Mouse (Mus musculus) lung, adult 2 months (tissue): ENCODE results near the gene Defb45. TPM values are rescaled to one million over a fixed set of nuclear protein-coding genes. Genes with fewer than 3 reads are reported as not detected.

ENCODE experiments used
- DNase-seq: peaks from one replicate; pipeline ENCODE4 v3.0.0; 2022
- H3K4me1 ChIP-seq: fragments of 200-500 bp; 2 replicates; pipeline ENCODE4 v1.6.1; 2011; ENCODE audit warnings: low read length; ENCODE audit not compliant: control insufficient read depth, insufficient read depth
- H3K4me3 ChIP-seq: fragments of 200-500 bp; replicated peaks from 2 replicates; pipeline ENCODE3; 2011; ENCODE audit warnings: low read depth, mild to moderate bottlenecking, control low read depth, low read length; ENCODE audit errors: extremely low read depth
- CTCF ChIP-seq: fragments of 200-500 bp; IDR thresholded peaks from 2 replicates; pipeline ENCODE4 v1.5.1; 2011; ENCODE audit warnings: mild to moderate bottlenecking, low read length, control low read depth; ENCODE audit not compliant: insufficient read depth
- POLR2A ChIP-seq: fragments of 200-500 bp; IDR thresholded peaks from 2 replicates; pipeline ENCODE4 v1.6.1; 2011; ENCODE audit warnings: low read depth, mild to moderate bottlenecking, control low read depth, low read length, borderline replicate concordance; ENCODE audit errors: extremely low read depth
- WGBS: fragments of 180-500 bp; shearing (Covaris S2); methylation state at CpG from one replicate; pipeline ENCODE4 v1.1.7; 2018; 5-methylcytosine and 5-hydroxymethylcytosine counted together
- polyA plus RNA-seq: library from polyadenylated mRNA; depleted of rRNA; stranded (reverse); fragments of >200 nt; gene quantifications from 2 replicates; pipeline ENCODE4 v1.2.3, GENCODE M21; 2012

Defb45 gene
- polyA plus RNA-seq, 1 experiment: not detected

GRCm38 (mm10) chr2:152628066-152628465 is 28.9 kb upstream of the Defb45 start:
- DNase-seq: no peak
- peak overlapping the region; percentile 26 for H3K4me3 ChIP-seq
- WGBS: 42% methylated on average over 17 of the region's 17 CpGs

DNA sequence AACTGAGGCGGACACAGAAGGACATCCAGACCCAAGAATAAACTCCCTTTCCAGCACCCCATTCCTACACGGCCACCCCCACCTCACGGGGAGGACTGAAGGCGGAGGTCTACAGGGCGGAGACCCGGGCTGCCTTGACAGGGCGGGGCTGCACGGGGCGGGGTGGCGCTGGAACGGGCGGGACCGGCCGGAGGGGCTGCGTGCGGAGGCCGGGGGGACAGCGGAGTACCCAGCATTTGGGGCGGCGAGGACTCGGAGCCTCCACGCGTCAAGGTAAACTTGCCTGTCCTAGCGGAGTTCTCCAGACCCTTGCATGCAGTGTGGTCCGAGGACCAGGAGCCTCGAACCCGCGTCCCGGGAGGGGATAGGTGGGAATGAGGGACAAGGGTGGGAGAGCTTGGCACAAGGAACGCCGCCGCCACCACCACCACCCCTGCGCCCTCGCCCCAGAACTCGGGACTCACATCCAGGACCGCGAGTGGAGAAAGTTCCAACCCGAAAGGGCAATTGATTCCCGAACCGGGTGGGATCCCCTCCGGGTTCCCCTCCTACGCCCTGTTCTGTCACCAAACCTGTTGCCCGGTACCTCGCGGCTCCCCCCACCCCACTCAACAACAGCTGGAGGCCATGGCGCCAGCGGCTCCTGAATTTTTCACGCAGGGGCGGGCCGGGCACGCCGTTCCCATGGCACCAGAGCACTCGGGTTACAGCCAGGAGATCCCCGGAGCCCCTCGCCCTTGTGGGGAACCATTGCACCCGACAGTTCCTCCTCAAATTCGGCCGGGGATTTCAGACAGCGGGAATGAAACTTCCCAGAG is 27.8 kb upstream of the Defb45 start, which contains the start of gene Rem1:
Rem1 (plus strand) TSS at position 178 of the 818 bp plus-strand sequence.
- H3K4me3 ChIP-seq: peak within 1 kb of the TSS; percentile 61
- DNase-seq: no peak
- WGBS: 3% methylated on average over 59 of the region's 59 CpGs
- H3K4me1 ChIP-seq: no peaks in the 10 kb centered on the region
- peak; percentile 50; the same call in 1 of the 2 replicates for TF ChIP-seq POLR2A
- TF ChIP-seq CTCF: no peak

More at GRCm38 (mm10) chr2:152628066-152628465, 28.9 kb upstream of the Defb45 start:
- TF ChIP-seq CTCF (no peak), POLR2A (no peak)
- no peaks in the 10 kb centered on the region for H3K4me1 ChIP-seq

GRCm38 (mm10) chr2:152625256-152625655 is 26.1 kb upstream of the Defb45 start:
- no peak for DNase-seq
- Histone ChIP-seq H3K4me3 (no peak overlapping the region), H3K4me1 (no peaks in the 10 kb centered on the region)
- TF ChIP-seq CTCF: no peak
- TF ChIP-seq POLR2A: no peak
- 15% methylated on average over 1 of the region's 1 CpGs for WGBS

DNA sequence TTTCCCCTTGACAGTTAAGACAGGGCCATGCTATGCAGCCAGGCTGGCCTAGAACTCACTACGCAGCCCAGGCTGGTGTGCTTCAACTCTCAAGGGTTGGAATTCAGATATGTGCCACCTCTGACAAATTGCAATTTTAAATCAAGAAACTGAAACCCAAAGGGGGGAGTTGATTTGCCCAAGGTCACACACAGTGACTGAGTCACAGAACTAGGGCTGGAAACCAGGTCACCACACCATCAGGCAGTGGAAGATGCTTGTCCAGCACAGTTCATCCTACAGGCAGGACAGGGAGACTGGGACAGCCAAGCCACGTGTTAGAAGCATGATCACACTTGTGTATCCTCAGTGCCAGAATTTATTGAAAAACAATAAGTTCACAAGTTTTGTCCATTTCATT is 25.4 kb upstream of the Defb45 start:
- Histone ChIP-seq H3K4me1 (no peaks in the 10 kb centered on the region), H3K4me3 (no peak overlapping the region)
- TF ChIP-seq CTCF: no peak
- TF ChIP-seq POLR2A: no peak
- WGBS: 83% methylated on average over 2 of the region's 2 CpGs
- no peak for DNase-seq

- no peaks in the 10 kb centered on the region for H3K4me1 ChIP-seq
- DNase-seq: no peak
- H3K4me3 ChIP-seq: no peak within 1 kb of the TSS
- WGBS: 81% methylated on average over 7 of the region's 7 CpGs
- TF ChIP-seq CTCF: no peak
- TF ChIP-seq POLR2A: no peak
Measured at GRCm38 (mm10) chr2:152622953-152623352, 23.8 kb upstream of the Defb45 start, which contains the start of gene Defb25. TSS of gene Defb25 (minus strand) at chr2:152623053.

DNA sequence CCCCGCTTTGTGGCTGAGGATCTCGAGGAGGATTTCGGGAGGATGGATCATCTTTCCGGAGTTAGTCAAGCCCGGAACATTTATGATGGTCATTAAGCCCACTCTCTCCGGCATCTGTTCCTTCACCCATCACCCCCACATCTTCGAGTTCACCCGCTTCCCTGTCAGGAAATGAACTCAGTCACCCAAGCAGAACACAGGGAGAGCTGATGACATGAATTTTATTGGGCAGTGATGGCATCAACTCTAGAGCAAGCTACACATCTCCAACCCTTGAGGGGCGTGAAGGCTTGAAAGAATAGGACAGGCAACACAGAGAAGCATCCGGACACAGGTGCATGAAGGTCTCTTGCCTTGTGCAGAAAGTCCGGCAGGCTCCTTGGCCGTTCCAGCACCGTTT is 23.0 kb upstream of the Defb45 start:
- WGBS: 84% methylated on average over 13 of the region's 13 CpGs
- TF ChIP-seq POLR2A: no peak
- no peak for TF ChIP-seq CTCF
- Histone ChIP-seq H3K4me3 (no peak overlapping the region), H3K4me1 (no peaks in the 10 kb centered on the region)
- DNase-seq: no peak

GRCm38 (mm10) chr2:152620367-152621134 is 21.4 kb upstream of the Defb45 start:
- Histone ChIP-seq H3K4me3 (no peak overlapping the region), H3K4me1 (no peaks in the 10 kb centered on the region)
- no peak for DNase-seq
- TF ChIP-seq CTCF: no peak
- TF ChIP-seq POLR2A: no peak
- WGBS: 50% methylated on average over 9 of the region's 9 CpGs

- Histone ChIP-seq H3K4me3 (no peak overlapping the region), H3K4me1 (no peaks in the 10 kb centered on the region)
- TF ChIP-seq CTCF: peak; percentile 32; the same call in 1 of the 2 replicates
- TF ChIP-seq POLR2A: no peak
- DNase-seq: no peak
- 62% methylated on average over 5 of the region's 5 CpGs for WGBS
Measured at GRCm38 (mm10) chr2:152617374-152617773, 18.2 kb upstream of the Defb45 start.

DNA sequence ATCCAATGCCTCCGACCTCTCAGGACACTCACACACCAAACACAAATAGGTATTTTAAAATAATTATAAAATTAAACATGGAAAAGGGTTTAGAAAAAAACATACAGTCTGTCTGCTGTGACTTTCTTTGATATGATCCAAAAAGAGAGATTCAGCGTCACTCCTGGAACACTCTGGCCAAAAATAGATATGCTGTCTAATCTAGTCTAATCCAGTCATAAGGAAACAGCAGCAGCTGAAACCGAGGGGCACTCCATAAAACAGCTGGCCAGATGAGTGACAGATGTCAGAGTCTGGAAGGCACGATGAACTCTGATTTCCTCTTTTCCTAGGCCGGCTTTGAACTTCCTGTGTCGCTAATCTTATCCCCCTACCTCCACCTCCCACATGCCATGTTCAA is 17.3 kb upstream of the Defb45 start:
- DNase-seq: no peak
- TF ChIP-seq CTCF (no peak), POLR2A (no peak)
- H3K4me1 ChIP-seq: no peaks in the 10 kb centered on the region
- WGBS: 52% methylated on average over 6 of the region's 6 CpGs
- H3K4me3 ChIP-seq: no peak overlapping the region
